ENCODE assay signal across 8 mouse cellular contexts in genomic region chrX:38438147-38438791, GRCm38 (mm10). TPM values are rescaled to one million over a fixed set of nuclear protein-coding genes. Genes with fewer than 3 reads are reported as not detected.
DNase-seq lines count a peak whose midpoint lies in the region; ATAC-seq lines count a peak whose summit lies in the region.

No protein-coding gene starts in this region.

- H3K9me3 ChIP-seq in forebrain, embryonic 15.5 days, result no peaks in the 10 kb centered on the region
- H3K9me3 ChIP-seq in hindbrain, embryonic 15.5 days, result no peaks in the 10 kb centered on the region
- no peaks in the 10 kb centered on the region for H3K9me3 ChIP-seq in midbrain, embryonic 11.5 days (ENCODE audit: control insufficient read depth, low read length)

- no peaks in the 10 kb centered on the region for H3K36me3 ChIP-seq in forebrain, embryonic 15.5 days
- no peaks in the 10 kb centered on the region for H3K36me3 ChIP-seq in hindbrain, embryonic 15.5 days
- no peaks in the 10 kb centered on the region for H3K36me3 ChIP-seq in midbrain, embryonic 11.5 days (ENCODE audit: control insufficient read depth, insufficient read depth, low read length)

- peak; percentile 76 for DNase-seq in R1 (ENCODE audit: low read depth, low spot score)
- peak; percentile 37 to 83 for DNase-seq in left cerebral cortex, adult 9 months (ENCODE audit: low spot score in 2 of 2)
- peak; percentile 90 for DNase-seq in midbrain, embryonic 11.5 days (ENCODE audit: low spot score, missing footprints)
- DNase-seq in right cerebral cortex, postnatal 36 days (ENCODE audit: low spot score in 2 of 2), result peak; percentile 52 to 57
- peak; percentile 24 for DNase-seq in yolk sac, embryonic 10.5 days (ENCODE audit: low spot score)

- no peak overlapping the region for H3K27ac ChIP-seq in forebrain, embryonic 15.5 days (replicated peaks)
- no peak overlapping the region for H3K27ac ChIP-seq in hindbrain, embryonic 15.5 days (replicated peaks)
- no peak overlapping the region for H3K27ac ChIP-seq in midbrain, embryonic 11.5 days (ENCODE audit: low read depth, low read length)

- no peak overlapping the region for H3K4me2 ChIP-seq in forebrain, embryonic 15.5 days (replicated peaks)
- H3K4me2 ChIP-seq in hindbrain, embryonic 15.5 days, result no peak overlapping the region
- H3K4me2 ChIP-seq in midbrain, embryonic 11.5 days, result no peak overlapping the region

- WGBS in forebrain, embryonic 15.5 days, result 46% methylated on average over 7 of the region's 7 CpGs
- WGBS in hindbrain, embryonic 15.5 days, result 49% methylated on average over 7 of the region's 7 CpGs
- 53% methylated on average over 7 of the region's 7 CpGs for WGBS in midbrain, embryonic 11.5 days

- no peak overlapping the region for H3K4me3 ChIP-seq in forebrain, embryonic 15.5 days
- no peak overlapping the region for H3K4me3 ChIP-seq in hindbrain, embryonic 15.5 days
- H3K4me3 ChIP-seq in midbrain, embryonic 11.5 days (ENCODE audit: low read depth, low read length), result no peak overlapping the region

- peak; percentile 97 for ATAC-seq in cerebellum, adult (ENCODE audit: insufficient number of reproducible peaks, low FRiP score, low TSS enrichment)
- ATAC-seq in forebrain, embryonic 15.5 days (replicated peaks), result peak; percentile 95
- peak; percentile 88 for ATAC-seq in hindbrain, embryonic 15.5 days (ENCODE audit: low FRiP score, low read depth)
- ATAC-seq in midbrain, embryonic 11.5 days (ENCODE audit: low FRiP score), result no peak

- no peaks in the 10 kb centered on the region for H3K27me3 ChIP-seq in forebrain, embryonic 15.5 days
- no peaks in the 10 kb centered on the region for H3K27me3 ChIP-seq in hindbrain, embryonic 15.5 days
- no peaks in the 10 kb centered on the region for H3K27me3 ChIP-seq in midbrain, embryonic 11.5 days (ENCODE audit: control insufficient read depth, insufficient read depth, low read length)

- no peaks in the 10 kb centered on the region for H3K4me1 ChIP-seq in forebrain, embryonic 15.5 days
- H3K4me1 ChIP-seq in hindbrain, embryonic 15.5 days (replicated peaks), result no peaks in the 10 kb centered on the region
- no peaks in the 10 kb centered on the region for H3K4me1 ChIP-seq in midbrain, embryonic 11.5 days (ENCODE audit: control insufficient read depth, insufficient read depth, low read length)

- H3K9ac ChIP-seq in forebrain, embryonic 15.5 days (replicated peaks), result no peak overlapping the region
- H3K9ac ChIP-seq in hindbrain, embryonic 15.5 days, result no peak overlapping the region
- H3K9ac ChIP-seq in midbrain, embryonic 11.5 days (ENCODE audit: low read length), result no peak overlapping the region

RNA-seq across cellular contexts. Expression of gene Lamp2, which starts 18.0 kb away (rescaled TPM):
- 47.1 and 48.1 TPM in 2 replicates for polyA plus RNA-seq in forebrain, embryonic 15.5 days (2015; fragmentation: Nextera tagmentation; extraction: Ambion mirVana)
- polyA plus RNA-seq in hindbrain, embryonic 15.5 days (2015; fragmentation: Nextera tagmentation; extraction: Ambion mirVana), result 63.3 and 64.3 TPM in 2 replicates
- 90.1 and 98.7 TPM in 2 replicates for polyA plus RNA-seq in midbrain, embryonic 11.5 days (2014; fragmentation: Nextera tagmentation; extraction: Ambion mirVana)

Comparison
In these comparisons a context has a peak if more than half of its experiments do, and no peak if none do; other contexts are left out.
1. DNase-seq: peak in every context shown above with its lines; median percentile 90 in midbrain, embryonic 11.5 days; 76 in R1; 60 in left cerebral cortex, adult 9 months; 54 in right cerebral cortex, postnatal 36 days; 24 in yolk sac, embryonic 10.5 days.